Mouse (Mus musculus) megakaryocyte, embryonic 14.5 days (primary cell): ENCODE results near the gene Hnrnpl. TPM values are rescaled to one million over a fixed set of nuclear protein-coding genes. Genes with fewer than 3 reads are reported as not detected.
A peak's percentile ranks its signal among the peaks of the same experiment; 100 is the strongest.

Experiments used
- H3K27me3 ChIP-seq: replicated peaks from 2 replicates; pipeline ENCODE3; 2012; ENCODE audit warnings: inconsistent platforms
- H3K36me3 ChIP-seq: replicated peaks from 2 replicates; pipeline ENCODE3; 2012; ENCODE audit warnings: low read length, inconsistent platforms, mixed read lengths
- H3K4me1 ChIP-seq: 2 replicates; pipeline ENCODE4 v1.6.1; 2012; ENCODE audit warnings: inconsistent platforms
- H3K4me3 ChIP-seq: replicated peaks from 2 replicates; pipeline ENCODE3; 2012; ENCODE audit warnings: moderate library complexity, mild to moderate bottlenecking, inconsistent platforms
- H3K9me3 ChIP-seq: 2 replicates; pipeline ENCODE4 v1.6.1; 2012; ENCODE audit warnings: inconsistent platforms
- FLI1 ChIP-seq: IDR thresholded peaks from 2 replicates; pipeline ENCODE4 v1.6.1; 2012; ENCODE audit warnings: low read length, inconsistent platforms, mixed read lengths
- GATA1 ChIP-seq: IDR thresholded peaks from 3 replicates; pipeline ENCODE4 v1.6.1; 2012; ENCODE audit warnings: mixed read lengths, low read length, inconsistent platforms, borderline replicate concordance
- polyA plus RNA-seq: library from polyadenylated mRNA; stranded (reverse); fragments of >175 nt; gene quantifications from 2 replicates; pipeline ENCODE4 v1.2.3, GENCODE M21; 2012; ENCODE audit warnings: low replicate concordance; ENCODE audit not compliant: insufficient read depth

Hnrnpl gene
- polyA plus RNA-seq, 1 experiment = 226 TPM

GRCm38 (mm10) chr7:28810107-28811066, 2.0 kb downstream of the Hnrnpl start:
- H3K27me3 ChIP-seq = no peaks in the 10 kb centered on the region
- TF ChIP-seq GATA1 (0 out of 3 replicates have a peak, but pooled peaks have one; percentile 28), FLI1 (no peak)
- H3K9me3 ChIP-seq = no peaks in the 10 kb centered on the region
- H3K4me1 ChIP-seq = peaks cover 65% of the 10 kb centered on the region
- peaks cover 36% of the 10 kb centered on the region for H3K36me3 ChIP-seq
- H3K4me3 ChIP-seq = peak overlapping the region; percentile 99

GRCm38 (mm10) chr7:28811228-28811627, 2.9 kb downstream of the Hnrnpl start:
- Histone ChIP-seq H3K4me3 (peak overlapping the region; percentile 99), H3K4me1 (peaks cover 67% of the 10 kb centered on the region), H3K27me3 (no peaks in the 10 kb centered on the region), H3K9me3 (no peaks in the 10 kb centered on the region), H3K36me3 (peaks cover 45% of the 10 kb centered on the region)
- no peak for TF ChIP-seq GATA1
- no peak for TF ChIP-seq FLI1

GRCm38 (mm10) chr7:28811640-28812275, 3.4 kb downstream of the Hnrnpl start:
- Histone ChIP-seq H3K27me3 (no peaks in the 10 kb centered on the region), H3K36me3 (peaks cover 50% of the 10 kb centered on the region), H3K9me3 (no peaks in the 10 kb centered on the region), H3K4me1 (peaks cover 69% of the 10 kb centered on the region), H3K4me3 (peak overlapping the region; percentile 99)
- TF ChIP-seq GATA1 = no peak
- TF ChIP-seq FLI1 = no peak

- Histone ChIP-seq H3K4me1 (peaks cover 71% of the 10 kb centered on the region), H3K36me3 (peaks cover 57% of the 10 kb centered on the region), H3K27me3 (no peaks in the 10 kb centered on the region), H3K9me3 (no peaks in the 10 kb centered on the region), H3K4me3 (peak overlapping the region; percentile 99)
- TF ChIP-seq GATA1 (no peak), FLI1 (no peak)
These were observed 4.1 kb downstream of the Hnrnpl start for GRCm38 (mm10) chr7:28812436-28812835.

GRCm38 (mm10) chr7:28812949-28813348, 4.6 kb downstream of the Hnrnpl start:
- no peaks in the 10 kb centered on the region for H3K27me3 ChIP-seq
- H3K9me3 ChIP-seq = no peaks in the 10 kb centered on the region
- TF ChIP-seq FLI1 (no peak), GATA1 (no peak)
- peak overlapping the region; percentile 99 for H3K4me3 ChIP-seq
- H3K4me1 ChIP-seq = peaks cover 71% of the 10 kb centered on the region
- H3K36me3 ChIP-seq = peaks cover 62% of the 10 kb centered on the region

GRCm38 (mm10) chr7:28814306-28815034, 6.1 kb downstream of the Hnrnpl start:
- peaks cover 76% of the 10 kb centered on the region for H3K36me3 ChIP-seq
- no peaks in the 10 kb centered on the region for H3K9me3 ChIP-seq
- H3K4me1 ChIP-seq = peaks cover 78% of the 10 kb centered on the region
- H3K4me3 ChIP-seq = no peak overlapping the region
- TF ChIP-seq FLI1 = no peak
- TF ChIP-seq GATA1 = no peak
- H3K27me3 ChIP-seq = no peaks in the 10 kb centered on the region

GRCm38 (mm10) chr7:28815230-28815629, 6.9 kb downstream of the Hnrnpl start:
- no peak for TF ChIP-seq FLI1
- no peak for TF ChIP-seq GATA1
- H3K4me1 ChIP-seq = peaks cover 82% of the 10 kb centered on the region

GRCm38 (mm10) chr7:28816201-28816600, 7.9 kb downstream of the Hnrnpl start:
- TF ChIP-seq GATA1 (no peak), FLI1 (no peak)
- H3K4me1 ChIP-seq = peaks cover 92% of the 10 kb centered on the region
- no peaks in the 10 kb centered on the region for H3K9me3 ChIP-seq

More at GRCm38 (mm10) chr7:28815230-28815629, 6.9 kb downstream of the Hnrnpl start:
- Histone ChIP-seq H3K36me3 (peaks cover 84% of the 10 kb centered on the region), H3K9me3 (no peaks in the 10 kb centered on the region), H3K27me3 (no peaks in the 10 kb centered on the region), H3K4me3 (no peak overlapping the region)

GRCm38 (mm10) chr7:28816920-28817319, 8.6 kb downstream of the Hnrnpl start:
- peak overlapping the region; percentile 76 for H3K4me3 ChIP-seq
- peaks cover 98% of the 10 kb centered on the region for H3K4me1 ChIP-seq
- no peak for TF ChIP-seq FLI1
- no peak for TF ChIP-seq GATA1

More at GRCm38 (mm10) chr7:28816201-28816600, 7.9 kb downstream of the Hnrnpl start:
- H3K4me3 ChIP-seq = peak overlapping the region; percentile 11
- H3K36me3 ChIP-seq = peaks cover 93% of the 10 kb centered on the region
- no peaks in the 10 kb centered on the region for H3K27me3 ChIP-seq

GRCm38 (mm10) chr7:28817524-28817923, 9.2 kb downstream of the Hnrnpl start:
- no peak for TF ChIP-seq FLI1
- no peak for TF ChIP-seq GATA1
- Histone ChIP-seq H3K36me3 (peaks cover 99% of the 10 kb centered on the region), H3K9me3 (no peaks in the 10 kb centered on the region), H3K4me1 (peaks cover 98% of the 10 kb centered on the region), H3K4me3 (no peak overlapping the region), H3K27me3 (no peaks in the 10 kb centered on the region)

More at GRCm38 (mm10) chr7:28816920-28817319, 8.6 kb downstream of the Hnrnpl start:
- Histone ChIP-seq H3K9me3 (no peaks in the 10 kb centered on the region), H3K27me3 (no peaks in the 10 kb centered on the region), H3K36me3 (peaks cover 99% of the 10 kb centered on the region)
